Mouse (Mus musculus) myocyte (in vitro differentiated cells): Measurements from ENCODE around the gene Negr1.

Experiments
- CEBPB ChIP-seq: IDR thresholded peaks from 2 replicates; pipeline ENCODE4 v1.6.1; 2011; ENCODE audit warnings: mild to moderate bottlenecking, moderate library complexity; ENCODE audit not compliant: poor library complexity, insufficient read depth, severe bottlenecking
- POLR2A ChIP-seq: IDR thresholded peaks from one replicate; pipeline ENCODE4 v1.6.1; 2011; ENCODE audit warnings: low read depth, mild to moderate bottlenecking, control low read depth, moderate library complexity; ENCODE audit not compliant: insufficient read length
- TCF12 ChIP-seq: IDR thresholded peaks from one replicate; pipeline ENCODE4 v1.6.1; 2011; ENCODE audit warnings: mild to moderate bottlenecking, control low read depth; ENCODE audit not compliant: poor library complexity, insufficient read depth, severe bottlenecking

GRCm38 (mm10) chr3:157279717-157280116 lies 718.1 kb downstream of the Negr1 start:
- TF ChIP-seq POLR2A, result no peak
- no peak for TF ChIP-seq CEBPB
- TF ChIP-seq TCF12, result no peak
